Mouse (Mus musculus) small intestine, adult 2 months (tissue): Measurements from ENCODE around the gene Cyp4f39.

ENCODE experiments used
- CTCF ChIP-seq: fragments of 200-500 bp; IDR thresholded peaks from 2 replicates; pipeline ENCODE4 v1.5.1; 2012; ENCODE audit warnings: low read depth, mild to moderate bottlenecking, control low read depth, inconsistent platforms, low read length, moderate library complexity, mixed read lengths; ENCODE audit not compliant: insufficient replicate concordance, insufficient read length; ENCODE audit errors: extremely low read depth
- POLR2A ChIP-seq: fragments of 200-500 bp; IDR thresholded peaks from 2 replicates; pipeline ENCODE4 v1.6.1; 2012; ENCODE audit warnings: low read depth, mild to moderate bottlenecking, control low read depth, inconsistent platforms, low read length, moderate library complexity

DNA sequence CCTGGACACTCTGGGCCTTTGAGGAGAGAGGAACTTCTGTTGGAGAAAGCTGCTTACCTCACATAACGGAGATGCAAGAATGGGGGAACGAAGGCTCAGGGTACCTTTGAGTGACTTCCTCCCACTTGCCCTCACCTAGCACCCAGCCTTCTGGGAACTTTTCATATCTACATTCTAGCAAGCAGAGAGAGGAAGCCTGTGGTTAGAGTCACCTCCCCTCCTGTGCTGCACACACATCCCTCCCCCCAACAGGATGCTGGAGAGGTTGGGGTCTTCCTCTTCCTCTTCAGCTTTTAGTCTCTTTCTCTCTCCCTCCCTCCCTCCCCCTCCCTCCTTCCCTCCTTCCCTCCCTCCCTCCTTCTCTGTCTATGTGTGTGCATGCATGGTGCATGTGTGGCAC lies 28.5 kb upstream of the Cyp4f39 start, which contains the start of gene Pglyrp2:
- no peak for TF ChIP-seq POLR2A
- no peak for TF ChIP-seq CTCF
